Mouse (Mus musculus) ES-E14 (cell line): ENCODE data around the gene 0610010K14Rik. TPM values are rescaled to one million over a fixed set of nuclear protein-coding genes. Genes with fewer than 3 reads are reported as not detected.

Experiments used
- DNase-seq: peaks from one replicate; pipeline ENCODE4 v3.0.0-alpha.2; 2013; ENCODE audit warnings: low read depth, low spot score
- H3K27ac ChIP-seq: 2 replicates; pipeline ENCODE4 v1.5.1; 2012; ENCODE audit warnings: low read depth, mild to moderate bottlenecking, low read length, moderate library complexity, mixed read lengths; ENCODE audit not compliant: poor library complexity, insufficient read depth, severe bottlenecking
- H3K36me3 ChIP-seq: 2 replicates; pipeline ENCODE4 v1.6.1; 2012; ENCODE audit warnings: mild to moderate bottlenecking, low read length, moderate library complexity, mixed read lengths; ENCODE audit not compliant: control insufficient read depth, poor library complexity, insufficient read depth, severe bottlenecking
- H3K4me1 ChIP-seq, 2 experiments: fragments of 150-350 bp in 1 of 2; sonication (generic) in 1 of 2; 2 replicates each; pipeline ENCODE4 v1.6.1; 2012; ENCODE audit warnings: low read length in 2 of 2, mild to moderate bottlenecking in 1 of 2, mixed read lengths in 1 of 2; ENCODE audit not compliant: control insufficient read depth in 2 of 2, insufficient read depth in 2 of 2, poor library complexity in 1 of 2
- H3K4me3 ChIP-seq, 2 experiments: fragments of 150-350 bp in 1 of 2; sonication (generic) in 1 of 2; 2 replicates each; pipeline ENCODE4 v1.5.1; 2012; ENCODE audit warnings: low read length in 2 of 2, low read depth in 1 of 2, mild to moderate bottlenecking in 1 of 2, mixed read lengths in 1 of 2; ENCODE audit not compliant: insufficient read depth in 1 of 2, poor library complexity in 1 of 2, severe bottlenecking in 1 of 2
- H3K9ac ChIP-seq: 2 replicates; pipeline ENCODE4 v1.6.1; 2012; ENCODE audit warnings: low read depth, mild to moderate bottlenecking, low read length, mixed read lengths; ENCODE audit not compliant: poor library complexity, insufficient read depth, severe bottlenecking
- H3K9me3 ChIP-seq: fragments of 150-350 bp; sonication (generic); 2 replicates; pipeline ENCODE4 v1.6.1; 2012; ENCODE audit warnings: low read depth, mild to moderate bottlenecking, low read length; ENCODE audit not compliant: control insufficient read depth, insufficient read depth
- CHD2 ChIP-seq: IDR thresholded peaks from 2 replicates; pipeline ENCODE4 v1.6.1; 2014; ENCODE audit warnings: mild to moderate bottlenecking, low read depth, low read length, inconsistent platforms
- HCFC1 ChIP-seq: IDR thresholded peaks from 2 replicates; pipeline ENCODE4 v1.6.1; 2012; ENCODE audit warnings: low read length, inconsistent platforms, borderline replicate concordance; ENCODE audit not compliant: insufficient read depth
- MAFK ChIP-seq: IDR thresholded peaks from 2 replicates; pipeline ENCODE4 v1.6.1; 2014; ENCODE audit warnings: mild to moderate bottlenecking, low read depth, low read length, inconsistent platforms; ENCODE audit not compliant: insufficient read depth
- ZC3H11A ChIP-seq: IDR thresholded peaks from 2 replicates; pipeline ENCODE4 v1.6.1; 2012; ENCODE audit warnings: low read depth, mild to moderate bottlenecking, inconsistent platforms, low read length, borderline replicate concordance
- ZNF384 ChIP-seq: IDR thresholded peaks from 2 replicates; pipeline ENCODE4 v1.6.1; 2012; ENCODE audit warnings: low read depth, low read length, inconsistent platforms
- in situ Hi-C, 2 experiments: fragments of 600-800 bp; cut with MboI; formaldehyde crosslinking; loops; one replicate each; pipeline ENCODE4 v1.15.1; 2025; ENCODE audit warnings: low sequenced_read_pairs in 2 of 2, inconsistent platforms in 1 of 2; ENCODE audit not compliant: unreplicated experiment in 2 of 2
- total RNA-seq: library from RNA; depleted of rRNA; stranded (reverse); fragments of 300-350 nt; gene quantifications from 2 replicates; pipeline ENCODE4 v1.2.3, GENCODE M21; 2012

Gene 0610010K14Rik
- total RNA-seq, 1 experiment: 49.9 TPM

- Histone ChIP-seq H3K27ac (no peak overlapping the region), H3K4me1 (no peaks in the 10 kb centered on the region), H3K9ac (no peak overlapping the region), H3K9me3 (no peaks in the 10 kb centered on the region), H3K4me3 (no peak overlapping the region), H3K36me3 (no peaks in the 10 kb centered on the region)
- DNase-seq: no peak
- in situ Hi-C loops: no loop called here
- TF ChIP-seq ZNF384: no peak
- no peak for TF ChIP-seq MAFK
- TF ChIP-seq ZC3H11A: no peak
- no peak for TF ChIP-seq HCFC1
- no peak for TF ChIP-seq CHD2
Measured at GRCm38 (mm10) chr11:70278961-70279360, 41.2 kb upstream of the 0610010K14Rik start.

- no peaks in the 10 kb centered on the region for H3K9me3 ChIP-seq
- H3K4me3 ChIP-seq: no peak overlapping the region
- H3K9ac ChIP-seq: no peak overlapping the region
- H3K36me3 ChIP-seq: no peaks in the 10 kb centered on the region
- no peak for TF ChIP-seq ZNF384
- TF ChIP-seq HCFC1: no peak
- no peak for TF ChIP-seq ZC3H11A
- no peak for TF ChIP-seq CHD2
- no peak for TF ChIP-seq MAFK
- H3K4me1 ChIP-seq: no peaks in the 10 kb centered on the region
- H3K27ac ChIP-seq: no peak overlapping the region
- no peak for DNase-seq
- in situ Hi-C loops: no loop called here
Measured at GRCm38 (mm10) chr11:70271641-70272040, 33.9 kb upstream of the 0610010K14Rik start.

- in situ Hi-C loops: no loop called here
- H3K27ac ChIP-seq: no peak overlapping the region
- DNase-seq: no peak
Measured at GRCm38 (mm10) chr11:70266405-70266804, 28.7 kb upstream of the 0610010K14Rik start.

GRCm38 (mm10) chr11:70265819-70266218 is 28.1 kb upstream of the 0610010K14Rik start:
- H3K27ac ChIP-seq: no peak overlapping the region
- H3K4me3 ChIP-seq: no peak overlapping the region
- no peaks in the 10 kb centered on the region for H3K36me3 ChIP-seq
- no peaks in the 10 kb centered on the region; a peak in 1 of 4 replicates for H3K4me1 ChIP-seq
- no peak for DNase-seq
- H3K9ac ChIP-seq: no peak overlapping the region
- TF ChIP-seq ZNF384 (no peak), CHD2 (no peak), HCFC1 (no peak), ZC3H11A (no peak), MAFK (no peak)
- in situ Hi-C loops: no loop called here
- no peaks in the 10 kb centered on the region for H3K9me3 ChIP-seq

More at GRCm38 (mm10) chr11:70266405-70266804, 28.7 kb upstream of the 0610010K14Rik start:
- no peak overlapping the region for H3K4me3 ChIP-seq
- H3K36me3 ChIP-seq: no peaks in the 10 kb centered on the region
- H3K9ac ChIP-seq: no peak overlapping the region
- no peaks in the 10 kb centered on the region; a peak in 1 of 4 replicates for H3K4me1 ChIP-seq
- H3K9me3 ChIP-seq: no peaks in the 10 kb centered on the region
- TF ChIP-seq CHD2 (no peak), MAFK (no peak), HCFC1 (no peak), ZC3H11A (no peak), ZNF384 (no peak)

- Histone ChIP-seq H3K4me3 (no peak overlapping the region), H3K4me1 (no peaks in the 10 kb centered on the region; a peak in 1 of 4 replicates), H3K36me3 (no peaks in the 10 kb centered on the region), H3K9ac (no peak overlapping the region), H3K9me3 (no peaks in the 10 kb centered on the region), H3K27ac (no peak overlapping the region)
- in situ Hi-C loops: no loop called here
- TF ChIP-seq MAFK (no peak), ZNF384 (no peak), HCFC1 (no peak), CHD2 (no peak), ZC3H11A (no peak)
- DNase-seq: no peak
Measured at GRCm38 (mm10) chr11:70265252-70265651, 27.5 kb upstream of the 0610010K14Rik start.
